Mouse (Mus musculus): ENCODE measurements at regions not wholly inside any gene's neighbourhood (a gene's known extent, or its start where the extent isn't known, plus 50 kb on each side); places are given as distances from the start of the nearest gene placed in this dataset.

- H3K27me3 ChIP-seq (ENCODE audit: control insufficient read depth in 1 of 2, insufficient read depth in 2 of 2, low read length in 2 of 2): no peaks in the 10 kb centered on the region
- H3K9me3 ChIP-seq (replicated peaks; ENCODE audit: insufficient read depth, low read length): no peaks in the 10 kb centered on the region
- no peaks in the 10 kb centered on the region for H3K36me3 ChIP-seq (ENCODE audit: control insufficient read depth in 1 of 2, insufficient read depth in 2 of 2, low read length in 2 of 2)
- no peak overlapping the region for H3K4me3 ChIP-seq (ENCODE audit: control insufficient read depth in 1 of 2, insufficient read depth in 1 of 2, low read depth in 2 of 2, low read length in 2 of 2)
- H3K27ac ChIP-seq (ENCODE audit: control insufficient read depth, low read depth, low read length): no peak overlapping the region
- no peaks in the 10 kb centered on the region for H3K4me1 ChIP-seq (ENCODE audit: control insufficient read depth in 1 of 2, insufficient read depth in 2 of 2, low read length in 2 of 2)
- H3K9ac ChIP-seq (ENCODE audit: control insufficient read depth, low read depth, low read length, poor library complexity, severe bottlenecking): no peak overlapping the region
- TF ChIP-seq UBTF (IDR thresholded peaks at IDR 0.05; ENCODE audit: borderline replicate concordance, insufficient read depth, low read depth, low read length) (no peak), MAFK (IDR thresholded peaks at IDR 0.05; ENCODE audit: borderline replicate concordance, low read depth, low read length) (no peak), CHD1 (IDR thresholded peaks at IDR 0.05; ENCODE audit: low read depth, low read length) (no peak), SMC3 (IDR thresholded peaks at IDR 0.05; ENCODE audit: low read depth, low read length) (no peak), KAT2A (conservative IDR thresholded peaks at IDR 0.05; ENCODE audit: low read depth, low read length) (no peak), SIN3A (IDR thresholded peaks at IDR 0.05; ENCODE audit: low read length) (no peak), POLR2AphosphoS2 (IDR thresholded peaks at IDR 0.05; ENCODE audit: low read length) (no peak), BHLHE40 (IDR thresholded peaks at IDR 0.05; ENCODE audit: borderline replicate concordance, low read depth, low read length) (no peak), GABPA (IDR thresholded peaks at IDR 0.05; ENCODE audit: low read depth, low read length) (no peak), POLR2AphosphoS5 (IDR thresholded peaks at IDR 0.05; ENCODE audit: borderline replicate concordance, low read depth, low read length) (no peak), MAZ (IDR thresholded peaks at IDR 0.05; ENCODE audit: low read depth, low read length) (no peak), USF1 (IDR thresholded peaks at IDR 0.05; ENCODE audit: low read depth, low read length) (no peak), TCF12 (IDR thresholded peaks at IDR 0.05; ENCODE audit: low read depth, low read length) (no peak), RAD21 (IDR thresholded peaks at IDR 0.05; ENCODE audit: low read depth, low read length) (no peak), MYB (IDR thresholded peaks at IDR 0.05; ENCODE audit: low read depth, low read length) (no peak), CHD2 (IDR thresholded peaks at IDR 0.05; ENCODE audit: low read length) (no peak), JUND (IDR thresholded peaks at IDR 0.05; ENCODE audit: low read depth, low read length) (no peak), TBP (IDR thresholded peaks at IDR 0.05; ENCODE audit: low read depth, low read length) (no peak)
- no peak for DNase-seq (ENCODE audit: low read depth, low spot score)
- no peaks in the 10 kb centered on the region for H3K79me2 ChIP-seq (ENCODE audit: control insufficient read depth, insufficient read depth, low read length, poor library complexity)
Measured at GRCm38 (mm10) chr2:51752941-51753564, 125.7 kb downstream of the Tas2r134 start.

DNA sequence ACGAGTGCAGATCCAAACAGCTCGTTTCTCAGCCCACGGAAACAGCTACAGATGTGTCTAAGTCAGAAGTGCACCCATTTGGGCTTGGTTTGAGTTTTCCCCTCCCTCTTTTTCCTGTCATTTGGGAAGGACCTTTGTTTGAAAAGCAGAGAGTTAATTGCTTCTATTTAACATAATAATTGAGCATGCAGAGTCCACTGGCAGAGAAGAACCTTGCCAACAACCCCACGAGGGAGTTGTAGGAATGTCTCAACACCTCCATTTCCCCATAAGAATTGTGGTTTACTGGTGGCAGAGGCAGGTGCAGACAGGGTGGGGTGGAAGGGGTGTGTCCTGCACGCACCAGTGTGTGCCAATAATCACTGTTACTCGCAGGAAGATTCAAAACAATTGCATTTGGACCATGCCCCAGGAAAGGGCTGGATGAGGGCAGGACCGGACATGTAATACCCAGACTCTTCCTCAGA, 126.3 kb downstream of the Tas2r134 start:
- Histone ChIP-seq H3K4me3 (ENCODE audit: control insufficient read depth in 1 of 2, insufficient read depth in 1 of 2, low read depth in 2 of 2, low read length in 2 of 2) (no peak overlapping the region), H3K4me1 (ENCODE audit: control insufficient read depth in 1 of 2, insufficient read depth in 2 of 2, low read length in 2 of 2) (no peaks in the 10 kb centered on the region), H3K9ac (ENCODE audit: control insufficient read depth, low read depth, low read length, poor library complexity, severe bottlenecking) (no peak overlapping the region), H3K27ac (ENCODE audit: control insufficient read depth, low read depth, low read length) (no peak overlapping the region), H3K79me2 (ENCODE audit: control insufficient read depth, insufficient read depth, low read length, poor library complexity) (no peaks in the 10 kb centered on the region), H3K36me3 (ENCODE audit: control insufficient read depth in 1 of 2, insufficient read depth in 2 of 2, low read length in 2 of 2) (no peaks in the 10 kb centered on the region), H3K9me3 (replicated peaks; ENCODE audit: insufficient read depth, low read length) (no peaks in the 10 kb centered on the region), H3K27me3 (ENCODE audit: control insufficient read depth in 1 of 2, insufficient read depth in 2 of 2, low read length in 2 of 2) (no peaks in the 10 kb centered on the region)
- no peak for DNase-seq (ENCODE audit: low read depth, low spot score)
- TF ChIP-seq MEF2A (IDR thresholded peaks at IDR 0.05; ENCODE audit: extremely low read depth, insufficient replicate concordance, low read depth, low read length, poor library complexity, severe bottlenecking) (no peak), GATA1 (IDR thresholded peaks at IDR 0.05; ENCODE audit: low read depth, low read length) (no peak), CTCF (IDR thresholded peaks at IDR 0.05 in 2 of 3, conservative IDR thresholded peaks at IDR 0.05 in 1 of 3; ENCODE audit: control insufficient read depth in 1 of 3, insufficient read depth in 1 of 3, low read depth in 2 of 3, low read length in 3 of 3, poor library complexity in 1 of 3, severe bottlenecking in 1 of 3) (no peak), BHLHE40 (IDR thresholded peaks at IDR 0.05; ENCODE audit: borderline replicate concordance, low read depth, low read length) (no peak), POLR2A (IDR thresholded peaks at IDR 0.05; ENCODE audit: control insufficient read depth in 1 of 2, insufficient read depth in 1 of 2, low read depth in 1 of 2, low read length in 2 of 2, poor library complexity in 1 of 2) (no peak), USF2 (IDR thresholded peaks at IDR 0.05; ENCODE audit: borderline replicate concordance in 1 of 2, insufficient read depth in 1 of 2, low read depth in 1 of 2, low read length in 2 of 2) (no peak), HCFC1 (IDR thresholded peaks at IDR 0.05; ENCODE audit: low read depth, low read length) (no peak), SIN3A (IDR thresholded peaks at IDR 0.05; ENCODE audit: low read length) (no peak), UBTF (IDR thresholded peaks at IDR 0.05; ENCODE audit: borderline replicate concordance, insufficient read depth, low read depth, low read length) (no peak), ZNF384 (IDR thresholded peaks at IDR 0.05; ENCODE audit: low read depth, low read length) (no peak), POLR2AphosphoS2 (IDR thresholded peaks at IDR 0.05; ENCODE audit: low read length) (no peak), RCOR1 (IDR thresholded peaks at IDR 0.05; ENCODE audit: low read depth, low read length) (no peak), NRF1 (IDR thresholded peaks at IDR 0.05; ENCODE audit: insufficient read depth, low read depth, low read length, poor library complexity, severe bottlenecking) (no peak), ZKSCAN1 (IDR thresholded peaks at IDR 0.05; ENCODE audit: low read depth, low read length) (no peak), JUND (IDR thresholded peaks at IDR 0.05; ENCODE audit: low read depth, low read length) (no peak)

Measured in MEL (cell line).